Mouse (Mus musculus): ENCODE results near the gene Lsm11.

- TF ChIP-seq CTCF (IDR thresholded peaks at IDR 0.05; ENCODE audit: low read depth) (peak; percentile 100), EP300 (IDR thresholded peaks at IDR 0.05; ENCODE audit: low read depth) (no peak)
Measured at GRCm38 (mm10) chr11:45944643-45945156, at the start of gene Lsm11.

Measured in liver, postnatal 0 days (tissue).